Mouse (Mus musculus) embryo, embryonic 11.5 days (tissue): ENCODE measurements around the gene Abcc2.

Experiments used
- DNase-seq: peaks from one replicate; pipeline ENCODE4 v3.0.0-alpha.2; 2012; ENCODE audit warnings: low read depth, low spot score

Abcc2 gene

GRCm38 (mm10) chr19:43781980-43782379 lies at the start of gene Abcc2:
Gene Abcc2 (plus strand): TSS chr19:43782192.
- DNase-seq: no peak

- no peak for DNase-seq
Measured at GRCm38 (mm10) chr19:43738409-43738808, 43.6 kb upstream of the Abcc2 start.

GRCm38 (mm10) chr19:43743401-43743800 lies 38.6 kb upstream of the Abcc2 start:
- no peak for DNase-seq

DNA sequence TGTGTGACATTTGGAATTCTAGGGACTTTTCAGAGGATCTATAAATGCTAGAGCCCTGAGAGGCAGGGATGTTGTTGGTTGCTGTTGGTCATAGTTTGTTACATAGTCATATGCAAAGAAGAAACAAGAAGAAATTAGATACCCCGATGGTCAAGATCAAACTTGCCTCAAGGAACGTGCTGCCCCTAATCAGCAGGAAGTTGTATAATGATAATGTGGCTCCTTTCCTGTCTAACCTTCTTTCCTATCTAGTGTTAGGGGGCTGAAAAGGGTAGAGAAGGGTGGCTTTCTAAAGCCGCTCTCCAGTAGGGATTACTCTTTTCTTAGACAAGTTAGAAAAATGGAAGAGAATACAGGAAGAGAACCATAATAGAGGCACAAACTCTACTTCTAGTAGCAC lies 36.3 kb upstream of the Abcc2 start:
- no peak for DNase-seq

DNA sequence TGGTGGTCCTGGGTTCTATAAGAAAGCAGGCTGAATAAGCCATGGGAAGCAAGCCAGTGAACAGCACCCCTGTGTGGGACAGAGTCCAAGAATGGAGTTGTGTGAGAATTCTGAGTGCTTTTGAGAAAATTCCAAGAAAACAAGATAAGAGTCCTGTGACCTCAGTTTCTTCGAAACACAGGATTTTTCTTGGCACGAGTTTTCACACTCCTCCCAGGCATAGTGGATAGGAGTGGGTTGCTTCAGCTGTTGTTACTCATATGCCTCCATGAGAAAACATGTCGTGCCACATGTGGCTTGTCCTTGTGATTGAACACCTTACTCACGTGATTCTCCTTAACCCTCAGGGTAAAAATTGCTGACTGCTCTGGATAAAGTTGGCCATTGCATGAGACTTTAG lies 34.1 kb upstream of the Abcc2 start:
- DNase-seq: no peak

DNA sequence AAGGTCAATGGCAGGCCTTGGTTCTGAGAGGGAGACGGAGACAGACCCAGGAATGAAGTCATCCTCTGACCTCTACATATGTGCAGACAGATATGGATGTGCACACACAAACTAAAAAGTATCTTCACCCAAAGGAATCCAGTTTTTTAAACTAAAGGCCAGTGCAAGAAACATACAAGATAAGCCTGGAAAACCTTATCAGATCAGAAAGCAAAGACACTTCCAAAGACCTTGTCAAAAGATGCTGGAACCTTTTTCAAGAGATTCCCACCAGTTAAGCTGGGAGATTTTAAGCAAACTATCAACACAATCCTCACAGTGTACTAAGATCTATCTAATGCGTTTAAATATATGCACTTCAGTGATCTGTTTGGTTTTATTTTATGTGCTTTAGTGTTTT lies 32.0 kb upstream of the Abcc2 start:
- DNase-seq: no peak

DNA sequence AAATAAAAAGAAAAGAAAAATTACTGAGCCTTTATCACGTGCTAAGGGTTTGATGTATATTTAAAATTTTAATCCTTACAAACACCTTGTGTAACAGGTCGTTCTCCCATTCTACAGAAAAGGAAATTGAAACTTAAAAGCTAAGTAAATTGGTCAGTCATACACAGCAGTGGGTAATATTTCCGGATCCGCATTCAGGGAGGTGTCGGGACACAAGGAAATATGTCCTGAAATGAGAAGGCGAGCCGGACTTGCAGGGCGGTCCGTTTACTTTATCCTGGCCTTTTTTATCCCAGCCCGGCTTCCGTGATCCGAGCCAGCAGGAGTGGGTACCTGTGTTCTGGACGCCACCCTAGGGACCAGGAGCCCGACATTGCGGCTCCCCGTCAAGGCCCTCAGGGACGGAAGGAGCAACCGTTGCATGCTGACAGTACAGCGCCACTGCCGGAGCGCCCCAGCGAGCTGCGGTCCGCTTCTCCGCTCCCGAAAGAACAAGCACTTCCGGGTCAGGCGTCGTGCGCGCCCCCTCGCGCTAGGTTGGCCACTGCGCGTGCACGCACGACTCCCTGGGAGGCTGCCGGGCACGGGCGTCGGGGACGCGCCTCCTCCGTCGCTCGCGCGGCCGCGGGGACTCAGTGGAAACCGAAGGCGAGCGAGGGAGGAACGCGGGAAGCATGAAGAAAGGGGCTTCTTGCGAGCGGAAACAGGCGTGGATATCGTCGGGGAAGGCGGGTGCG lies 29.3 kb upstream of the Abcc2 start, which contains the start of the genes Cutc and Cox15:
Gene Cutc, plus strand, starts transcription at position 508 of the 737 bp plus-strand sequence.
Gene Cox15, minus strand, starts transcription at position 512 of the 737 bp plus-strand sequence.
- peak; percentile 96 for DNase-seq

DNA sequence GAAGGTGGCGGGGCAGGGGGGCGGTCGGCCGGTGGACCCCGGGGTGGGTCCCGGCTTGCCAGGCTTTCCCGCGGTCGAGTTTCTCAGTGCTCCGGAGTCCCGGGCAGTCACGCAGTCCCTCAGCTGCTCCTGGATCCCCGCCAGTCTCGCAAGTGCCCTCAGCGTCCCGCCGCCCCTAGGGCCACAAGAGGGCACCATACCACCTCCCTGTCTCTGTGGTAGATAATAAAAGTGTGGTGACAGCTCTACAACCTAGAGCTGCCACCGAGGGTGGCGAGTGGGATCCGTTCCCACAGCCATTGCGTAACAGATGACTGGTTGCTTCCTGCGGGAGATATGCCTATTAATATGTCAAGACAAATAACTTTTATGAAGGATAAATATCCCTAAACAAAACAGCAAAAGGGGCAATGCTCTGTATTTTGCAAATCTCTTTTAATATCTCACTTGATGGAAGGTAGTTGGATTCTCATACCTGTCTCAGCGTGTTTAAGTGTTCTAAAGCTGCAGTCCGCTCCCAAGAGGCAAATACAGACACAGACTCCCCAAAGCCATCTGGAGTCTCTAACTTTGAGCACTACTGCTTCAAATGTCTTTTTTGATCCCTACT lies 28.7 kb upstream of the Abcc2 start:
- DNase-seq: peak; percentile 63

DNA sequence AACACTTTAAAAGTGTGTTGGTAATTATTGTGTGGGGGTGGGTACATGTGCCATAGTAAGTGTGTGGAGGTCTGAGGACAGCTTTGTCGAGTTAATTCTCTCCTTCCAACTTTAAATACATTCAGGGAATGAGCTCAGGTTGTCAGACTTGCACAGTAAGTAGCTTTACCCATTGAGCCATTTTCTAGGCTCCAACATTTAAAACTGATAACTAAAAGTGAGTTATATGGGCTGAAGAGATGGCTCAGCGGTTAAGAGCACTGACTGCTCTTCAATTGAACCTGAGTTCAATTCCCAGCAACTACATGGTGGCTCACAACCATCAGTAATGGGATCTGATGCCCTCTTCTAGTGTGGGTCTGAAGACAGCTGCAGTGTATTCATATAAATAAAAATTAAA lies 27.8 kb upstream of the Abcc2 start:
- no peak for DNase-seq

- DNase-seq: no peak
Measured at GRCm38 (mm10) chr19:43754872-43755271, 27.1 kb upstream of the Abcc2 start.

GRCm38 (mm10) chr19:43760504-43760903 lies 21.5 kb upstream of the Abcc2 start:
- DNase-seq: peak; percentile 60

- no peak for DNase-seq
Measured at GRCm38 (mm10) chr19:43761543-43762256, 20.3 kb upstream of the Abcc2 start.

- no peak for DNase-seq
Measured at GRCm38 (mm10) chr19:43762410-43762809, 19.6 kb upstream of the Abcc2 start.

DNA sequence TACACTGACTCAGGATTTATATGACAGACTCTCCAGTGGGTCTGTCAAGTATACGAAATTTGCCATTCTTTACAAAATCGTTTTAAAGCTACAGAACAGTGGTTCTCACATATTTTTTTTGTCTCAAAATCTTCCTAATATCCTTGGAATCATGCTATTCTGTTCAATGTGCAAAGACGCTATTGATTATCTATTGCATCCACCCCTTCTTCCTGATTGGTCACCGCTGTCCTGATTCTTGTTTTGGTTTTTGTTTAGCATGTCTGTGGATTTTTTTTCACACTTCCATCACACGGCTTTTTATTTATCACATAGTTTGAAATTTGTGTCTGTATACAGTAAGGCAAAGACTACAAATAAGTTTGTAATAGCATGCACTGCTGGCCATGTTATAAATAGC lies 15.5 kb upstream of the Abcc2 start:
- DNase-seq: no peak

- no peak for DNase-seq
Measured at GRCm38 (mm10) chr19:43767549-43768322, 14.3 kb upstream of the Abcc2 start.

DNA sequence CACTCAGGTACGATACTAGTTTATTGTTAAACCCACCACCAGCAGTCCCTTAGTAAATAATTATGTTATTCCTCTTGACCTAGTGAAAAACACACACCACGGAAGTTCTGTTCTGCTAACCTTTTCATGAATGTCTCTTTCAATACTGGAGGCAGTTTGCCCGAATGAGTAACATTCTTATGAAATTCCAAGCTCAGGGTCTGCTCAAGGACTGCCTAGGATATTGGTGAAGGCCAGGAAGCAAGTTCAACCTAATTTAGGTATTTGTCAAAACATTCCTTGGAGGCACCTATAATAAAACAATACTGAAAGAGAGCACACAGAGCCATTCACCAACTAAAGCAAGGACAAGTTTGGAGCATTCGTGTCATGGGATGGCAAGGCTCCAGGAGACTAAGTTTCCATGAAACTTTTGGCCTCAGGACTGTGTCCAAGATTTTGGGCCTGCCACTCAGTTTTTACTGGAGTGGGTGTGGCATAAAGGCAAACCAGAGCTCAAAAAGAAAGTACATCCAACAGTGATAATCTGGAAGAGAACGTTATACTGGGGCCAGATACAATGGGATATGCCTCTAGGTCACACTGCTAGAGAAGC lies 12.5 kb upstream of the Abcc2 start:
- DNase-seq: no peak

- no peak for DNase-seq
Measured at GRCm38 (mm10) chr19:43770584-43770983, 11.4 kb upstream of the Abcc2 start.

- no peak for DNase-seq
Measured at GRCm38 (mm10) chr19:43771499-43771969, 10.5 kb upstream of the Abcc2 start.

DNA sequence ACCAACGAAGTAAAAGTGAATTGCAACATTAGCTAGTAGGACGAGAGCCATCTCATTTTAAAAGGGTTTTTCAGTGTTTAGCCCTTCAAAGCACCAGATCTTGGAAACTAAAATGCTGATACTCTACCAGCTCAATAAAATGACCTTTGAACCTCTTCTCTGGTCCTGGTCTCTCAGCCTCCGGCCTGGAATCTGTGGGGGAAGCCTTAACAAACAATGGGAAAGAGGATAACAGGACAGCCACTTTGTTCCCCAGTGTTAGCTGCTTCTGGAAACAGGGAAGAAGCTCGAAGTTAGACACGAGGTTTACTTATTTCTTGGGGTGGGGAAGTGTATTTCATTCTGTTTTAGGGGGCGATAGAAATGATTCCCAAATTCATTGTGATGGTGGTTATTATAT lies 9.7 kb upstream of the Abcc2 start:
- DNase-seq: no peak

GRCm38 (mm10) chr19:43775433-43775832 lies 6.6 kb upstream of the Abcc2 start:
- DNase-seq: no peak

DNA sequence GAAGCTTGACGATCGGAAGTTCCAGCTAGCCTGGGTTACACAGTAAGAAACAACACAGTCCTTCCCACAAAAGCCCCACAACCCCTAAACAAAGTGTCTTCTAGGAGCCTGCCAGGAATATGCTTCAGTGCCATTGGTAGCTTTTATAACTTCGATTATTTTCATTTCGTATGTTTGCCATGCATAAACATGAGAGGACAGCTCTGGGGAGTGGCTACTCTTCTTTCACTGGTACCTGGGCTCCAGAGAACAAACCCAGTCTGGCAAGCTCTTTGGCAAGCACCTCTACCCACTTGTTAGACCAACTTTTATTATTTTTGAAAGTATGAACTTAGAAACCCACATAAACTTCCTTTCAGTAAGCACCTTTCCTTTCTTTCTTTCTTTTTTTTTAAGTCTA lies 5.4 kb upstream of the Abcc2 start:
- DNase-seq: no peak
